In the genomic region with DNA sequence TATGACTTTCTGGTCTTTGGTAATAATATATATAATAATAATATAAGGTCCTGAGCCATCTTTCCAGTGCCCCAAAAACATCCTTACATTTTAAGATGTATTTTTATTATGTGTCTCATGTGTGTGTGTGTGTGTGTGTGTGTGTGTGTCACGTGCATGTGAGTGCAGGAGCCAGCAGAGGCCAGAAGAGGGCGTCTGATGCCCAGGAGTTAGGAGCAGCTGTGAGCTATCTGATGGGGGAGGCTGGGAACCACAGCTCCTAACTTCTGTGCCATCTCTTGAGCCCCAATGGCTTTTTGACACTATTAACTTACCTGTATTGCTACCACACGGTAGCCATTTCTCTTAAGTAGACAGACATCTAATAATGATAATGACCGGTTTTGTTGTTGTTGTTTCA, we compare ENCODE assay signal across 18 mouse cellular contexts. TPM values are rescaled to one million over a fixed set of nuclear protein-coding genes. Genes with fewer than 3 reads are reported as not detected.
"Had no signal": no experiment of that assay in that cellular context is flagged by ENCODE, and none has a peak within 500 bp of the region (broad histone marks: within the 10 kb centered on the region; RNA-seq: fewer than 3 reads in every experiment).

No protein-coding gene starts in this region.

- H3K36me3 ChIP-seq: limb, embryonic 13.5 days; liver, embryonic 12.5 days; midbrain, embryonic 12.5 days; neural tube, embryonic 13.5 days had no signal

- H3K4me2 ChIP-seq: limb, embryonic 13.5 days; liver, embryonic 12.5 days; midbrain, embryonic 12.5 days; neural tube, embryonic 13.5 days had no signal

- H3K9ac ChIP-seq: limb, embryonic 13.5 days; liver, embryonic 12.5 days; midbrain, embryonic 12.5 days; neural tube, embryonic 13.5 days had no signal

- H3K9me3 ChIP-seq: limb, embryonic 13.5 days; liver, embryonic 12.5 days; midbrain, embryonic 12.5 days; neural tube, embryonic 13.5 days had no signal

- ATAC-seq: liver, embryonic 12.5 days; midbrain, embryonic 16.5 days had no signal

- H3K4me3 ChIP-seq: layer of hippocampus, adult 2 months; limb, embryonic 13.5 days; liver, embryonic 12.5 days; midbrain, embryonic 12.5 days; neural tube, embryonic 13.5 days had no signal

- DNase-seq: kidney, postnatal 4 days; left cerebral cortex, postnatal 4 days; lung, adult 18-20 months; retina, postnatal 1 day; thymus, postnatal 14 days had no signal

- H3K27ac ChIP-seq: kidney, postnatal 0 days; layer of hippocampus, adult 2 months; limb, embryonic 13.5 days; liver, embryonic 12.5 days; midbrain, embryonic 12.5 days; neural tube, embryonic 13.5 days had no signal

RNA-seq across cellular contexts. Expression of gene Zpbp2, which starts 3.1 kb away (rescaled TPM):
- total RNA-seq: layer of hippocampus, adult 2 months; layer of hippocampus, postnatal 10 days; left cerebral cortex, adult 18-20 months; left cerebral cortex, postnatal 10 days; left cerebral cortex, postnatal 4 days had no signal
- polyA plus RNA-seq: lung, embryonic 16.5 days; neural tube, embryonic 13.5 days had no signal

RNA-seq across cellular contexts. Expression of gene Ikzf3, which starts 8.1 kb away (rescaled TPM):
- total RNA-seq: layer of hippocampus, postnatal 10 days had no signal
- polyA plus RNA-seq: midbrain, embryonic 16.5 days had no signal

RNA-seq across cellular contexts. Expression of gene Lrrc3c, which starts 44.1 kb away (rescaled TPM):
- total RNA-seq: layer of hippocampus, adult 2 months; layer of hippocampus, postnatal 10 days; left cerebral cortex, adult 18-20 months; left cerebral cortex, postnatal 10 days; left cerebral cortex, postnatal 4 days; megakaryocyte-erythroid progenitor cell, adult 5-6 weeks had no signal
- polyA plus RNA-seq: kidney, postnatal 0 days; limb, embryonic 13.5 days; liver, embryonic 12.5 days; lung, embryonic 16.5 days; midbrain, embryonic 12.5 days; midbrain, embryonic 16.5 days; neural tube, embryonic 13.5 days; stomach, embryonic 16.5 days had no signal
